Mouse (Mus musculus) kidney, embryonic 16.5 days (tissue): ENCODE measurements around the gene Gdpd3. TPM values are rescaled to one million over a fixed set of nuclear protein-coding genes. Genes with fewer than 3 reads are reported as not detected.

Experiments
- ATAC-seq: fragments of 200-750 bp; cut with Nextera tagmentation; 2 replicates; pipeline ENCODE4 v1.8.0; 2017; ENCODE audit warnings: moderate TSS enrichment; ENCODE audit not compliant: low FRiP score, low TSS enrichment
- H3K27ac ChIP-seq: fragments of 300-500 bp; sonication (generic); 2 replicates; pipeline ENCODE4 v1.5.1; 2014; ENCODE audit warnings: low read length
- H3K27me3 ChIP-seq: fragments of 300-500 bp; sonication (generic); 2 replicates; pipeline ENCODE4 v1.6.1; 2014; ENCODE audit warnings: low read length, control low read depth, mixed read lengths; ENCODE audit not compliant: insufficient read depth
- H3K36me3 ChIP-seq: fragments of 300-500 bp; sonication (generic); 2 replicates; pipeline ENCODE4 v1.6.1; 2014; ENCODE audit warnings: low read length, control low read depth, mixed read lengths; ENCODE audit not compliant: insufficient read depth
- H3K4me1 ChIP-seq: fragments of 300-500 bp; sonication (generic); 2 replicates; pipeline ENCODE4 v1.6.1; 2014; ENCODE audit warnings: low read length, control low read depth, mixed read lengths; ENCODE audit not compliant: insufficient read depth
- H3K4me2 ChIP-seq: fragments of 300-500 bp; sonication (generic); replicated peaks from 2 replicates; pipeline ENCODE4 v1.6.1; 2014; ENCODE audit warnings: low read depth, low read length
- H3K4me3 ChIP-seq: fragments of 300-500 bp; sonication (generic); 2 replicates; pipeline ENCODE4 v1.5.1; 2014; ENCODE audit warnings: mild to moderate bottlenecking, low read length
- H3K9ac ChIP-seq: fragments of 300-500 bp; sonication (generic); replicated peaks from 2 replicates; pipeline ENCODE4 v1.6.1; 2014; ENCODE audit warnings: low read length
- H3K9me3 ChIP-seq: fragments of 300-500 bp; sonication (generic); 2 replicates; pipeline ENCODE4 v1.6.1; 2016; ENCODE audit warnings: low read length, control low read depth
- WGBS: fragments of 180-500 bp; shearing (Covaris S2); extraction: QIAGEN DNeasy Blood & Tissue Kit; methylation state at CpG from one replicate; pipeline ENCODE4 v1.1.7; 2014; 5-methylcytosine and 5-hydroxymethylcytosine counted together
- polyA plus RNA-seq: library from polyadenylated mRNA; unstranded; fragments of >200 nt; fragmentation: Nextera tagmentation; extraction: Ambion mirVana; gene quantifications from 2 replicates; pipeline ENCODE4 v1.2.1, GENCODE M21; 2015

Gdpd3 gene
- polyA plus RNA-seq, 1 experiment from 2014 or later: 2.0 TPM

- H3K36me3 ChIP-seq: peaks cover 19% of the 10 kb centered on the region
- peaks cover 30% of the 10 kb centered on the region for H3K4me1 ChIP-seq
- H3K4me3 ChIP-seq: peak overlapping the region; percentile 88
- H3K9ac ChIP-seq: peak overlapping the region; percentile 92
- peak overlapping the region; percentile 84 for H3K4me2 ChIP-seq
- H3K27me3 ChIP-seq: no peaks in the 10 kb centered on the region
- 1% methylated on average over 17 of the region's 24 CpGs for WGBS
- H3K9me3 ChIP-seq: no peaks in the 10 kb centered on the region
- peak; percentile 47 for ATAC-seq
- peak overlapping the region; percentile 95 for H3K27ac ChIP-seq
Observed at GRCm38 (mm10) chr7:126759672-126760390, 6.3 kb upstream of the Gdpd3 start.

GRCm38 (mm10) chr7:126760391-126760802 lies 5.7 kb upstream of the Gdpd3 start:
- H3K4me1 ChIP-seq: peaks cover 27% of the 10 kb centered on the region
- H3K4me2 ChIP-seq: peak overlapping the region; percentile 84
- WGBS: 17% methylated on average over 3 of the region's 3 CpGs
- H3K4me3 ChIP-seq: peak overlapping the region; percentile 88
- ATAC-seq: peak; percentile 74
- H3K9me3 ChIP-seq: no peaks in the 10 kb centered on the region
- H3K27ac ChIP-seq: peak overlapping the region; percentile 95
- peak overlapping the region; percentile 92 for H3K9ac ChIP-seq
- H3K27me3 ChIP-seq: no peaks in the 10 kb centered on the region
- H3K36me3 ChIP-seq: peaks cover 20% of the 10 kb centered on the region

GRCm38 (mm10) chr7:126760956-126761355 lies 5.2 kb upstream of the Gdpd3 start:
- Histone ChIP-seq H3K27ac (peak overlapping the region; percentile 95), H3K4me3 (peak overlapping the region; percentile 88), H3K27me3 (no peaks in the 10 kb centered on the region), H3K36me3 (peaks cover 20% of the 10 kb centered on the region), H3K9me3 (no peaks in the 10 kb centered on the region), H3K9ac (peak overlapping the region; percentile 92; the same call in 1 of the 2 replicates), H3K4me2 (peak overlapping the region; percentile 84), H3K4me1 (peaks cover 27% of the 10 kb centered on the region)
- WGBS: 62% methylated on average over 4 of the region's 4 CpGs
- no peak for ATAC-seq

- ATAC-seq: no peak
- 69% methylated on average over 6 of the region's 6 CpGs for WGBS
- peaks cover 27% of the 10 kb centered on the region for H3K4me1 ChIP-seq
- H3K4me2 ChIP-seq: no peak overlapping the region; the same call in 1 of the 2 replicates
- H3K9me3 ChIP-seq: no peaks in the 10 kb centered on the region
- peaks cover 24% of the 10 kb centered on the region for H3K36me3 ChIP-seq
- no peaks in the 10 kb centered on the region for H3K27me3 ChIP-seq
- peak overlapping the region; percentile 26; the same call in 1 of the 2 replicates for H3K27ac ChIP-seq
- no peak overlapping the region for H3K9ac ChIP-seq
- H3K4me3 ChIP-seq: no peak overlapping the region
Observed at GRCm38 (mm10) chr7:126761529-126762067, 4.5 kb upstream of the Gdpd3 start.

- WGBS: 73% methylated on average over 17 of the region's 17 CpGs
- no peak for ATAC-seq
- Histone ChIP-seq H3K4me3 (no peak overlapping the region), H3K9me3 (no peaks in the 10 kb centered on the region), H3K4me1 (peaks cover 27% of the 10 kb centered on the region), H3K27me3 (no peaks in the 10 kb centered on the region), H3K9ac (no peak overlapping the region), H3K4me2 (no peak overlapping the region), H3K36me3 (peaks cover 33% of the 10 kb centered on the region), H3K27ac (no peak overlapping the region)
Observed at GRCm38 (mm10) chr7:126762471-126763008, 3.6 kb upstream of the Gdpd3 start.

GRCm38 (mm10) chr7:126765540-126765939 lies 594 bp upstream of the Gdpd3 start:
- Histone ChIP-seq H3K9me3 (no peaks in the 10 kb centered on the region), H3K4me3 (no peak overlapping the region), H3K4me2 (no peak overlapping the region), H3K36me3 (peaks cover 58% of the 10 kb centered on the region), H3K4me1 (peaks cover 18% of the 10 kb centered on the region), H3K27me3 (no peaks in the 10 kb centered on the region), H3K9ac (no peak overlapping the region), H3K27ac (no peak overlapping the region)
- 92% methylated on average over 9 of the region's 9 CpGs for WGBS
- no peak; the same call in 1 of the 2 replicates for ATAC-seq

GRCm38 (mm10) chr7:126767001-126767400 lies 867 bp downstream of the Gdpd3 start:
- Histone ChIP-seq H3K9me3 (no peaks in the 10 kb centered on the region), H3K36me3 (peaks cover 65% of the 10 kb centered on the region), H3K4me2 (no peak overlapping the region), H3K9ac (no peak overlapping the region), H3K27me3 (no peaks in the 10 kb centered on the region), H3K4me1 (peaks cover 6% of the 10 kb centered on the region; the same call in 1 of the 2 replicates), H3K4me3 (no peak overlapping the region), H3K27ac (no peak overlapping the region)
- no peak for ATAC-seq
- WGBS: 86% methylated on average over 8 of the region's 8 CpGs

- no peak overlapping the region for H3K9ac ChIP-seq
- H3K9me3 ChIP-seq: no peaks in the 10 kb centered on the region
- H3K36me3 ChIP-seq: peaks cover 45% of the 10 kb centered on the region
- no peak overlapping the region for H3K27ac ChIP-seq
- no peaks in the 10 kb centered on the region for H3K27me3 ChIP-seq
- 84% methylated on average over 12 of the region's 12 CpGs for WGBS
- no peak for ATAC-seq
- no peak overlapping the region for H3K4me3 ChIP-seq
- H3K4me2 ChIP-seq: no peak overlapping the region
- H3K4me1 ChIP-seq: peaks cover 1% of the 10 kb centered on the region; the same call in 1 of the 2 replicates
Observed at GRCm38 (mm10) chr7:126770784-126771183, 4.7 kb downstream of the Gdpd3 start.

GRCm38 (mm10) chr7:126773351-126773750 lies 7.2 kb downstream of the Gdpd3 start:
- Histone ChIP-seq H3K4me1 (peaks cover 23% of the 10 kb centered on the region), H3K4me3 (no peak overlapping the region), H3K27me3 (no peaks in the 10 kb centered on the region), H3K9me3 (no peaks in the 10 kb centered on the region), H3K27ac (no peak overlapping the region), H3K4me2 (no peak overlapping the region), H3K36me3 (peaks cover 25% of the 10 kb centered on the region), H3K9ac (no peak overlapping the region)
- 57% methylated on average over 2 of the region's 2 CpGs for WGBS
- ATAC-seq: no peak

- WGBS: 78% methylated on average over 2 of the region's 2 CpGs
- Histone ChIP-seq H3K9ac (no peak overlapping the region), H3K27me3 (no peaks in the 10 kb centered on the region), H3K4me1 (peaks cover 24% of the 10 kb centered on the region), H3K9me3 (no peaks in the 10 kb centered on the region), H3K4me2 (no peak overlapping the region), H3K36me3 (peaks cover 20% of the 10 kb centered on the region; the same call in 1 of the 2 replicates), H3K4me3 (no peak overlapping the region), H3K27ac (no peak overlapping the region)
- ATAC-seq: no peak
Observed at GRCm38 (mm10) chr7:126774463-126774862, 8.3 kb downstream of the Gdpd3 start.
